Mouse (Mus musculus) retina, embryonic 14.5 days (tissue): ENCODE data around the gene Zfpm1.

Source experiments
- DNase-seq: peaks from one replicate; pipeline ENCODE4 v3.0.0-alpha.2; 2015; ENCODE audit warnings: low spot score

Zfpm1 gene

GRCm38 (mm10) chr8:122276308-122276707 is 5.6 kb upstream of the Zfpm1 start:
- DNase-seq = no peak

GRCm38 (mm10) chr8:122277204-122277995 is 4.5 kb upstream of the Zfpm1 start:
- DNase-seq = peak; percentile 84

DNA sequence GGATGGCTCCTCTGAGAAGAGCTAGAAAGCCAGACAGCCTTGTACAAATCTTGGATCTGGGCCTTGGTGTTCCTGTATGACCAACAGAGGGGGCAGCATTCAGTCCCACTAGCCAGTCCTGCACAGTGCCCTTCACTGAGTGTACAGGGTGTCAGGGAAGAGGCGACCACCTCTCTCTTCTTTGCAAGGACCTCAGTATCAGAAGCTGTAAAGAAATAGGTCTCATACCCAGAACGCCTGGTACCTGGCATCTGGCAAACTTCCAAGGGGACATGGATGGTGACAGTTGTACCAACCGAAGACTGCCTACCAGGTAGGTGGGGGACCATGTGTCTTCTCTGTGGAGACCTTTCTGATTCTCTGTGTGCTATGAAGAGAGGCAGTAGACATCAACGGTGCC is 1.8 kb upstream of the Zfpm1 start:
- no peak for DNase-seq

GRCm38 (mm10) chr8:122280588-122281316 is 1.2 kb upstream of the Zfpm1 start:
- no peak for DNase-seq

- DNase-seq = peak; percentile 99
Measured at GRCm38 (mm10) chr8:122281317-122282034, 465 bp upstream of the Zfpm1 start.

GRCm38 (mm10) chr8:122282501-122283355 is 787 bp downstream of the Zfpm1 start:
- peak; percentile 39 for DNase-seq

DNA sequence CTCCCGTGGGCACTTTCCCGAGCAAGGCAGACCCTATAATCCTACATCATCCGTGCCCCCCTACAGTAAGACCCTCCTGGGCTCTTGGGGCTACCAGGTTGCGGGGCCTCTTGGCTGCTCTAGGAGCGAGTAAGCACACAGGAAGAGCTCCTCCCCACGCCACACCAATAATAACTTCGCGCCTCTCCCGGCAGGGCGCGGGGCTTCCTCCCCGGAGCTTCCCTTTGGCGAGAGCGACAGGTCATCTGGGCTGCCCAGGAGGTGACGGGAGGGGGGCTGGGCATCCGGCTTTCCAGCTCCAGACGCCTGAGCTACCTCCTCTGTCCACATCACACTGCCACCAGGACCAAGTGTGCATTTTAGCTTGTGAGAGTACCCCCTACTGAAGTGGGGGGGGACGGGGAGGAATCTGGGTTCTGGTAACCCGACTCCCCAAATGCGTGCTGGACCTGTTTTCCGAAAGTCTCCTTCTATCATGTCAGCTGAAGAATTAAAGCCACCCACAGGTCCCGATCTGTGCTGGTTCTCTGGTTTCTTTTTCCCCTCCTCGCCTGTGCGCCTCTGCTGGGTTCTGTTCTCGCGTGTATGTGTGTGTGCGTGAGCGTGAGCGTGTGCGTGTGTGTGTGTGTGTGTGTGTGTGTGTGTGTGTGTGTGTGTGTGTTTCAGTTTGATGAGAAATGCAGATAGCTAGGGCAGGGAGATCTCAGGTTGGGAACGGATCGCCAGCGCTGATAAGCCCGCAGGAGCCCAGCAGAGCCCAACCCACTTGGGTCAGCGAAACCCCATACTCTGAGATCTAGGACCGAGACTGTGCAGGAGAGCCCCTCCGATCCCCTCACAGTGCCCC is 1.6 kb downstream of the Zfpm1 start:
- peak; percentile 64 for DNase-seq

DNA sequence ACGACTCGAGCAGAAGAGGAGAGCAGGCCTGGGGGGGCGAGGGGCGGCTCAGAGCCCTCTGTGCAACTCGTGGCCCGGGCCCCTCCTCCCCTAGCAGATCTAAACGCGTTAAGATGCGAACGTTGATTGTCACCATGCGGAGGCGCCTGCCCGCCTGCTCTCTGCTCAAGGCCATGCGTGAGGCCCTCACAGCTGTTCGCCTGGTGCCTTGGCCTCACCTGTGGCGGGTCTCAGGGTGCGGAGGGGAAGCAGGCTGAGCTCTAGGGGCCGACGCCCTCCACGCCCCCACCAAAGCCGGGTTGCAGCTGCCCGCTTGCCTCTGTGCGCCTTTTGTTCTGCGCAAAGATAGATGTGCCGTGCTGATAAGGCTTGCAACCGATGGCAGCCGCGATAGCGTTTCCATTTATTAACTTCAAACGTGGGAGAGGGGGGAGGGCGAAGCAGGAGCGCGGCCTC is 2.3 kb downstream of the Zfpm1 start:
- DNase-seq = peak; percentile 72

DNA sequence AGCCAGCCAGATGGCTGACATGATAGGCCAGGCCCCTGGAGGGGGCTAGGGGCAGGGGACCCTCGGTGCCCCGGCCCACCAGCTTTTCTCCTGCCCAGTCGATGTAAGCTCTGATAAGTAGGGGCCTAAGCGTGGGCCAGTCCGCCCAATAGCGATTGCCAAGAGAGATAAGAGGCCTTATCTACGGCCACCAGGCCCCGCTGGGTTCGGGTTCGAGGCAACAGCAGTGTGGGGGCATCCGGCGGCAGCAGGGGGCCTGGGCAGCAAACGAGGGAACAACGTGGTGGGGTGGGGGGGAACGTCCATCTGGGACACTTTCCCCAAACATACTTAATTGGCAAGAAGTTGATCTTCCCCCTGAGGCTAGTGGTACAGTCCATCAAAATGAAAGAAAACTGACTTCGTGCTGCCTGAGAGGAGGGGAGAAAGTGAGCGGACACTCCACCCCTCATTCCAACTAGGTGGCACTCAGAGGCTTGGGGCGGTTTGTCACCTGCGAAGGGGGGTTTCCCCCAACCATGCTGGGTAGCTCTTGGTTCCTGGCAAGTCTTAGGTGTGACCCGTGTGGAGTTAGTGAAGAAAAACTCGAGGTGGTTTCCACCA is 2.8 kb downstream of the Zfpm1 start:
- DNase-seq = peak; percentile 63

DNA sequence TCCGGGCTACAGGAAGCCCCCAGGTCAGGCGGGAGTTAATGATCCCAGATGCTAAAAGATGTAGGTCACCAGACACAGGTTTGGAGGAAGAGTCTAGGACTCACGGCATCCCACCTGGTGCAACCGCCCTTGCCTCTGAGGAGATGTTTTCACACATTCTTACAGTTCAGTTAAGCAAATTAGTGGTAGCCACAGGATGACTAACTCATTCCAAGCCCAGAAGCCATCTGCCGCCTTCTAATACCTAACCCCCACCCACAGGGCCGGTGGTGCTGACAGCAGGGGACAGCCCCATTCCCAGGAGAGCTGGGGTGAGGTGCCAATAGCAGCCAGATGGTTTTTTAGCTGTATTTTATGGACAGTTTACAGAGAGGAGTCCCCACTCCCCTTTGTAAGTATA is 3.8 kb downstream of the Zfpm1 start:
- no peak for DNase-seq

DNA sequence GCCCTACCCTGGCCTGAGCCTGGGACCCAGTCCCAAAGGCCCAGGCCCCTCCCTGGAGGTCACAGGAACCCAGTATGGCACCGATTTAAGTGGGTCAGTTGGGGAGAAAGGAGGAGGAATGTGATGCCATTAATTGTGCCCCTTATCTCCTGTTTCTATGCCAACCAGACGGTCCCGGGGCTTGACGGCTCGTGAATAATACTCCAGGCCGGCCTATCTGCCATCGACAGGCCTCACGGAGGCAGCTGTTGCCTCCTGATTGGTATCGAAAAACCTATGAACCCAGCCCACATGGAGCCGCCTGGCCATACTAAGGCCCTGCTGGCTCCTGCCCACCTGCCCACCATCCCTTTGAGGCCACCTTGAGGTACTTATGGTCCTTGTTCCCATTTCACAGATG is 5.0 kb downstream of the Zfpm1 start:
- DNase-seq = no peak

- DNase-seq = no peak
Measured at GRCm38 (mm10) chr8:122287742-122288141, 5.8 kb downstream of the Zfpm1 start.

DNA sequence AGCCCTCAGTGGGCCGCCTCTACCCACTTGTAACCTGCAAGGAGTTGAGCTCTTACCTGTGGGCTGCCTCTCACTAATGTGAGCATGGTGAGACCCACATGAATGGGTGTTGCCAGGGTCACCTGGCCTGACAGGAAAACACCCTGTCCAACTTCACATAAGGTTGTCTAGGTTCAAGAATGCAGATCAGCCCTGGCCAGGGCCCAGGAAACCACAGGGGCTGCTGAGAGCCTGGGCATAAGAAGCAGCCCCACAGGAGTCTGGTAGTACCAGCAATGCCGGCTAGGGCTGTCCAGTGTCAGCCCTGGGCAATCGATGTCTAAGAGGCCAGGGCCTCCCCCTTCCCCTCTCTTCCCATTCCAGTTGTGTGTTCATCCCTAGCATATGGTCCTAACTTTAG is 6.4 kb downstream of the Zfpm1 start:
- DNase-seq = no peak

DNA sequence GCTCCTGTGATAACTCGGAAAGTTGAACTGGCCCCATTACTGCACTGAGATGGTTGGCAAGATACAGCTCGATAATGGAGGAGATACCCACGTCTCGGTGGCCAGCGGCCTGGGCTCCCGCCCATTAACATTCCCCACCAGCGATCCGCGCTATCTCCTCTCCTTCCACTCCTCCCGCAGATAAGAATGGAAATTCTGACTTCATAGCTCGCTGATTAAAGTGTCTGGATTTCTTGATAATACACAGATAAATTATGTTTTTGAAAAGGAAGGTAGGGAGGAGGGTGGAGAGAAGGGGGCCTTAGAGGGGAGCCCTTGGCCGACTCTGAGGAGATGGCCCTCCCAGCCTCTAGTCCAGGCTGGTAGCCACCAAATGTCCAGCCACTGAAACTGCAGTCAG is 9.1 kb downstream of the Zfpm1 start:
- no peak for DNase-seq

DNA sequence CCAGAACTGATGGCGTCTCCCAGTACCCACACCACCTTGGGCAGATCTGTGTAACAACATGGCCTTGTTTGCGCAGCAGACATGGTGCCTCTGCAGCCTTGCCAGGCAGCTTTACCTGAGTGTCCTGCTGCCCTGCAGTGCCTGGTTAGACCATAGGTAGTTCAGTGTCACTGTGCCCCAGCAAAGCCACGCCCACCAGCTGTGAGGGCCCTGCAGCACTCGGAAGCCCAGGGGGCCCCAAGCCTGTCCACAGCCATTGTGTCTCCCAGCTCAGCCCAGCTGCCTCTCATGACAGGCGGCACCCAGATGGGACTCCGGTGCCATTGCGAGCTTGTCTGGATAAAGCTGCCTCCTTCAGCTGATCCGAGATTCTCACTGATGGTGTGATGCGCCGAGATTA is 9.6 kb downstream of the Zfpm1 start:
- DNase-seq = peak; percentile 60

GRCm38 (mm10) chr8:122293484-122293883 is 11.5 kb downstream of the Zfpm1 start:
- no peak for DNase-seq

DNA sequence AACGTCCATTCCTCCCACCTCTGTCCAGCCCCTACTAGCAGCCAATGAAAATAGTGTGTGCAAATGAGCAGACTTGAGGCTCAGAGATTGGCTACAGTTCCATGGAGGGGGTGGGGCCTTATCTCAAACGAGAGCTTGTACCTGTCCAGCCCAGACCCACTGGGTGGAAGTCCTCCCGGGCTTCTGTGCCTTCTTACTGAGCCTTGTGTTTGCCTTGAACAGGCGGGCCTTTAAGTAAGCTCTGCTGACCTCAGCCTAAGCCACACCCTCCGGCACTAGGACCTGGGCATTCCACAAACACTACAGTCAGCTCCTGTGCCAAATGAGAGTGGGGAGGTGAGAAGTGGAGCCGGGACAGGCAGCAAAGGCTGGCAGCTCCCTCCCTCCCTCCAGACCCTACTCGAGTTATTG is 12.3 kb downstream of the Zfpm1 start:
- DNase-seq = peak; percentile 72

GRCm38 (mm10) chr8:122295389-122295788 is 13.4 kb downstream of the Zfpm1 start:
- no peak for DNase-seq

DNA sequence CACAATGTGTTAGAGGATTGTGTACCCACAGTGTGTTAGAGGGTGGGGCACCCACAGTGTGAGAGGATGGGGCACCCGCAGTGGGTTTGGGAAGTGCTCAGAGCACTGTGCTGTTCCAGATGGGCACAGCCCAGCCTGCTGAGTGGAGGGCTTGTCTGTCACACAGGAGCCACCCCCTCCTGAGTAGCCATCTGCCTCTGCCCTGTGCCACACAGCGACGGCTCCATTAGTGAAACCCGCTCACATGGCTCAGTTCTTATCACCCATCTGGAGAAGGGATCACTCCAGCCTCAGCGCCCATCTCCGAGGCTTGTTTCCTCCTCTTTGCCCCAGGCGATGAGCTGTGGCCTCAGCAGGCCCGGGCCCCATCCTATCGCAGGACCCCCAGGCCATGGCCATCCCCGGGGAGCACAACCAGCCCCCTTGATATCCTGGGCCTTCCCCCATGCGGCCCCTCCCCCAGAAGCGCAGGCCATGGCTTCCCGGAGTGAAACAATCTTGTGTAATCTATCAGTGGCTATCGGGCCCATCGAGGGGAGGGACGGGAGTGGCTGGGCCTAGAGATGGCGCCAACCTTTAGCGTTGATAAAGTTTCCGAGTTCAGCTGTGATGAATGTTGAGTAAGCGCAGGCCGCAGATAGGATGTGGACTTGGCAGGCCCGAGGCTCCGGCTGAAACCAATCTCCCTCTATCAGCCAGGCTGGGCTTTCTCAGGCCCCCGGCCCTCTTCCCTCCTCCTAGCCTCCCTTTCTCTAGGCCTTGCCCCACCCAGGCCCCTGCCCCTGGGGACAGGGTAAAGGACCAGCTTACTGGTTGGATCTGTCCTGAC is 14.4 kb downstream of the Zfpm1 start:
- peak; percentile 61 for DNase-seq
